Mouse (Mus musculus) hindbrain, embryonic 12.5 days (tissue): ENCODE results near the gene Xylt1. TPM values are rescaled to one million over a fixed set of nuclear protein-coding genes. Genes with fewer than 3 reads are reported as not detected.

Experiments
- ATAC-seq: fragments of 200-750 bp; cut with Nextera tagmentation; 2 replicates; pipeline ENCODE4 v1.8.0; 2017; ENCODE audit warnings: moderate TSS enrichment; ENCODE audit not compliant: low FRiP score
- H3K27ac ChIP-seq: fragments of 300-500 bp; sonication (generic); 2 replicates; pipeline ENCODE4 v1.5.1; 2016; ENCODE audit warnings: mild to moderate bottlenecking
- H3K27me3 ChIP-seq: fragments of 300-500 bp; sonication (generic); 2 replicates; pipeline ENCODE4 v1.6.1; 2016; ENCODE audit warnings: mild to moderate bottlenecking
- H3K36me3 ChIP-seq: fragments of 300-500 bp; sonication (generic); 2 replicates; pipeline ENCODE4 v1.6.1; 2016; ENCODE audit warnings: mild to moderate bottlenecking
- H3K4me1 ChIP-seq: fragments of 300-500 bp; sonication (generic); 2 replicates; pipeline ENCODE4 v1.6.1; 2016
- H3K4me2 ChIP-seq: fragments of 300-500 bp; sonication (generic); replicated peaks from 2 replicates; pipeline ENCODE4 v1.6.1; 2016; ENCODE audit warnings: mild to moderate bottlenecking
- H3K4me3 ChIP-seq: fragments of 300-500 bp; sonication (generic); 2 replicates; pipeline ENCODE4 v1.5.1; 2016; ENCODE audit warnings: mild to moderate bottlenecking
- H3K9ac ChIP-seq: fragments of 300-500 bp; sonication (generic); 2 replicates; pipeline ENCODE4 v1.6.1; 2016; ENCODE audit warnings: mild to moderate bottlenecking, moderate library complexity
- H3K9me3 ChIP-seq: fragments of 300-500 bp; sonication (generic); replicated peaks from 2 replicates; pipeline ENCODE4 v1.6.1; 2016; ENCODE audit warnings: mild to moderate bottlenecking
- WGBS: fragments of 180-500 bp; shearing (Covaris S2); methylation state at CpG from one replicate; pipeline ENCODE4 v1.1.7; 2016; 5-methylcytosine and 5-hydroxymethylcytosine counted together
- polyA plus RNA-seq: library from polyadenylated mRNA; unstranded; fragments of >200 nt; fragmentation: Nextera tagmentation; extraction: Ambion mirVana; gene quantifications from 2 replicates; pipeline ENCODE4 v1.2.1, GENCODE M21; 2016

Gene Xylt1
- polyA plus RNA-seq, 1 experiment from 2014 or later: 2.4 TPM

DNA sequence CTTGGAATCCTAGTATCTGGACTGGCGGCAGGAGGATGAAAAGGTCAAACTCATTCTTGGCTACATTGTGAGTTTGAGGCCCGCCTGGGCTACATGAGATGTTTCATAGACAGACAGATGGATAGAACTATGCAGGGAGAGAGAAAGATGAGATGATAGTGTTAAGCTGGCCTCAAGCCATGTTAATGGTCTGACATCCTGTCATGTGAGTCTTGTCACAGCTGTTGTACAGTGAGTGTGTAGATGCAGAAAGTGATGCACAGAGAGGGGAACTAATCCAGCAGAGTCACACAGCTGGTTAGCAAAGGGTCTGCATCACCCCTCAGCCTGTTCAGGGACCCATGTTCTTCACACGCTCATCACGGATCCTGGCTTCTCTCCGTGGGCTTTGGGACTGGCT is 19.2 kb downstream of the Xylt1 start:
- WGBS: 91% methylated on average over 5 of the region's 5 CpGs
- ATAC-seq: no peak
- Histone ChIP-seq H3K9ac (no peak overlapping the region), H3K4me3 (no peak overlapping the region), H3K4me2 (no peak overlapping the region), H3K36me3 (no peaks in the 10 kb centered on the region), H3K27me3 (no peaks in the 10 kb centered on the region), H3K27ac (no peak overlapping the region), H3K4me1 (peaks cover 15% of the 10 kb centered on the region; the same call in 1 of the 2 replicates), H3K9me3 (no peaks in the 10 kb centered on the region)

GRCm38 (mm10) chr7:117401581-117401980 is 20.8 kb downstream of the Xylt1 start:
- H3K4me2 ChIP-seq: no peak overlapping the region
- no peak for ATAC-seq
- 77% methylated on average over 4 of the region's 4 CpGs for WGBS

DNA sequence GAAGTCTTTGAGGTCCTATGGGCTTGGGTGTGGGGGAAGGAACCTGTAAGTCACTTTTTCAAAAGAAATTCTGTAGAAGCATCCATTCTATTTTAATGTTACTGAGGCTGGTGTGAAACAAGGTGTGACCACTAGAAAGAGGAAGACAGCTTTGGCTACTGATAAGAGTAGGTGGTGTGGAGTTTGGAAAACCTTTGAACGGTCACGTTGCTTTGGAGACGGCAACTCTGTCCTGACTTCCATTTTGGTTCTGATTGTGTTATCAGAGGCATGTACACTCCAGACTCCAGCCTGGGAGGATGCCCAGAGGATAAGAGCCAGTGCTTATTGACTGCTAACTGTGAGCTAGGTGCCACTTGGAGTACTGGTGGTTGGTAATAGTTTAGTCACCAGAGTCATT is 25.6 kb downstream of the Xylt1 start:
- H3K9me3 ChIP-seq: no peaks in the 10 kb centered on the region
- H3K4me2 ChIP-seq: no peak overlapping the region
- H3K4me3 ChIP-seq: no peak overlapping the region
- ATAC-seq: no peak
- H3K27ac ChIP-seq: no peak overlapping the region
- no peak overlapping the region for H3K9ac ChIP-seq
- 85% methylated on average over 3 of the region's 3 CpGs for WGBS
- H3K27me3 ChIP-seq: no peaks in the 10 kb centered on the region
- peaks cover 7% of the 10 kb centered on the region; the same call in 1 of the 2 replicates for H3K4me1 ChIP-seq
- H3K36me3 ChIP-seq: no peaks in the 10 kb centered on the region

More at GRCm38 (mm10) chr7:117401581-117401980, 20.8 kb downstream of the Xylt1 start:
- Histone ChIP-seq H3K27ac (no peak overlapping the region), H3K9me3 (no peaks in the 10 kb centered on the region), H3K4me1 (peaks cover 12% of the 10 kb centered on the region; the same call in 1 of the 2 replicates), H3K9ac (no peak overlapping the region), H3K27me3 (no peaks in the 10 kb centered on the region), H3K36me3 (no peaks in the 10 kb centered on the region), H3K4me3 (no peak overlapping the region)

DNA sequence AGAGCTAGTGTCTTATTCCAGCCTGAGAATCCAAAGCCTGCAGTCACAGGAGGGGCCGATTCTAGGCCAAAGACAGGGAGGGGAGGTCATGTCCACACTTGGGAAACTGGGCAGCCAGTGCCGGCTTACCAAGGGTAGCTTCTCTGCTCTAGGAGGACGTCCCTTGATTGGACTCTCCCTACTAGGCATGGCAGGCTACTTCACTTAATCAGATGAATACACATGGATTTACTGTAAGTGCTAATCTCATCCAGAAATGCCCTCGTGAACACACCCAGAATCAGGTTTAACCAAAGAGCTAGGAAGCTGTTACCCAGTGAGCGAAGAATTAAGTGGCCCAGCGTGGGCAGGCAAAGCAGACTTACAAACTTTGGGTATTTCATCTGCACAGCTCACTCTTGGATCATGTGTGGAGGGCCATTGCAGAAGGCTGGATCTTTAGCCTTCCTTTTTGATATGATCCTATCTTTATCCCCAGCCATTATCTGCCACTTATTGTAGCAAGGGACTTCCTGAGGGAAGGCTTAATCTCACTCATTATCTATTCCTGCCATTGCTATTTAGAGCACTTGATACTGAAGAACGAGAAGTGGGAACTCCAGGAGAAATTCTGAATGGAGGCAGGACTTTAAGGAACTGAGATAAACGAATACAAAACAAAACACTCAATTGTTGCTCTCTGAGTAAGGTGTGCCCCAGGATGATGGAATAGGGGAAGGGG is 28.6 kb downstream of the Xylt1 start:
- no peak for ATAC-seq
- Histone ChIP-seq H3K27ac (no peak overlapping the region), H3K4me3 (no peak overlapping the region), H3K4me1 (no peaks in the 10 kb centered on the region), H3K36me3 (no peaks in the 10 kb centered on the region), H3K4me2 (no peak overlapping the region), H3K9me3 (no peaks in the 10 kb centered on the region), H3K9ac (no peak overlapping the region), H3K27me3 (no peaks in the 10 kb centered on the region)
- 89% methylated on average over 8 of the region's 8 CpGs for whole genome bisulfite sequencing

DNA sequence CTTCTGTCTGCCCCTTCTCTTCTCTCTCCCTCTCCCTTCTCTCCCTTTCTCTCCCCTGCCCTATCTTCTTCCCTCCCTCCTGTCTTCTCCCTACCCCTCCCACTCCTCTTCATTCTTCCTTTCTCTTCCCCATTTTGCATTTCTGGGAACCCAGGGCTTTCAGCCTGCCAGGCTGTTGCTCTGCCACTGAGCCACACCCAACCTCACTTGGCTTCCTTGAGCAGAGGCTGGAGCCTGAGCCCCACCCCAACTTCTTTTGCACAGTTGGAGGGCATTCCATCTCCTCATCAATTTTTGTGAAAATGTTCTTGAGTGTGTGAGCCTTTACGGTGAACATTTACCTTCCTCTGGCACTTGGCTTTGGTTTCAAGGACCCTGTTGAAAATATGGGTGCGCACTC is 31.1 kb downstream of the Xylt1 start:
- H3K4me2 ChIP-seq: no peak overlapping the region
- no peak overlapping the region for H3K9ac ChIP-seq
- H3K27me3 ChIP-seq: no peaks in the 10 kb centered on the region
- ATAC-seq: no peak
- H3K27ac ChIP-seq: no peak overlapping the region
- 93% methylated on average over 2 of the region's 2 CpGs for WGBS
- no peaks in the 10 kb centered on the region for H3K36me3 ChIP-seq
- H3K4me3 ChIP-seq: no peak overlapping the region
- no peaks in the 10 kb centered on the region for H3K9me3 ChIP-seq
- H3K4me1 ChIP-seq: no peaks in the 10 kb centered on the region

DNA sequence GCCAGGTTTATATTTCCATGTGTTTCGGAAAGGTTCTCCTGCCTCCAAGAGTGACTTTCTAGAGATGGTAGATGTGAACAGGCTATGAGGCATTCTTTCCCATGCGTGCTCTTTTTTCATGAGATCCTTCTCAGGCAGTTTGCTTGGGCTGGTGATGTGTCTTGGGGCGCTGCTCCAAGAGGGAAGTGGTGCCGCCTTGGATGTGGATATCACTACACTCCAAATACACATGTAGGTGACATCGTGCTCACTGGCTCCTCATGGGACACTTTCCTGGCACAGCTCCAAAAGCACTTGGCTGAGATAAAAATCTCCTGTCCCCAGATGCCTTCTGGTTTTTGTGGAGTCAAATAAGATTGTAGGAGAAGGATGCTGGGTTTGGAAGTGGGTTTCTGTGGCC is 31.6 kb downstream of the Xylt1 start:
- H3K27ac ChIP-seq: no peak overlapping the region
- H3K36me3 ChIP-seq: no peaks in the 10 kb centered on the region
- no peak overlapping the region for H3K4me3 ChIP-seq
- H3K9me3 ChIP-seq: no peaks in the 10 kb centered on the region
- no peak for ATAC-seq
- no peaks in the 10 kb centered on the region for H3K27me3 ChIP-seq
- WGBS: 86% methylated on average over 5 of the region's 5 CpGs
- H3K9ac ChIP-seq: no peak overlapping the region
- H3K4me2 ChIP-seq: no peak overlapping the region
- no peaks in the 10 kb centered on the region for H3K4me1 ChIP-seq

GRCm38 (mm10) chr7:117414341-117415008 is 33.7 kb downstream of the Xylt1 start:
- Histone ChIP-seq H3K4me2 (no peak overlapping the region), H3K36me3 (no peaks in the 10 kb centered on the region), H3K4me1 (peaks cover 6% of the 10 kb centered on the region; the same call in 1 of the 2 replicates), H3K9me3 (no peaks in the 10 kb centered on the region), H3K27me3 (no peaks in the 10 kb centered on the region), H3K4me3 (no peak overlapping the region), H3K9ac (no peak overlapping the region), H3K27ac (no peak overlapping the region)
- 77% methylated on average over 12 of the region's 12 CpGs for WGBS
- ATAC-seq: no peak

GRCm38 (mm10) chr7:117415009-117415363 is 34.2 kb downstream of the Xylt1 start:
- 88% methylated on average over 8 of the region's 8 CpGs for WGBS
- Histone ChIP-seq H3K4me1 (peaks cover 6% of the 10 kb centered on the region; the same call in 1 of the 2 replicates), H3K27me3 (no peaks in the 10 kb centered on the region), H3K9me3 (no peaks in the 10 kb centered on the region), H3K4me3 (no peak overlapping the region), H3K4me2 (no peak overlapping the region), H3K27ac (no peak overlapping the region), H3K36me3 (no peaks in the 10 kb centered on the region), H3K9ac (no peak overlapping the region)
- no peak for ATAC-seq

GRCm38 (mm10) chr7:117419041-117419440 is 38.3 kb downstream of the Xylt1 start:
- H3K4me1 ChIP-seq: peaks cover 20% of the 10 kb centered on the region
- ATAC-seq: 0 out of 2 replicates have a peak, but pooled peaks have one; percentile 51
- H3K27ac ChIP-seq: no peak overlapping the region

DNA sequence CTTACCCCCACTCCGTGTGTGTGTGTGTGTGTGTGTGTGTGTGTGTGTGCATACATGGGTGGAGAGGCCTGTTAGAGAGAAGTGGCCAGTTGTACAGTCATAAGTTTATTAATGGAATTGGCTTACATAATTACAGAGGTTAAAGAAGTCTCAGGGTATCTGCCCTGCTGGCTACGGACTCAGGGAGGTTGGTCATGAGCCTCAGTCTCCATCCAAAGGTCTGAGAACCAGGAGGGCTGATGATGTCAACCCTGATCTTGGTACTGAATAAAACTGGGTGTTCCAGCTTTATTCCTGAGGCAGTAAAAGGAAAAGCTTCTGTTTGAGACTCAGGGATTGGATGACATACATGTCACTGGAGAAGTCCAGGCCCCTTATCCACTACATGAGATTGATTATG is 39.1 kb downstream of the Xylt1 start:
- H3K36me3 ChIP-seq: no peaks in the 10 kb centered on the region
- H3K27me3 ChIP-seq: no peaks in the 10 kb centered on the region
- H3K4me1 ChIP-seq: peaks cover 22% of the 10 kb centered on the region
- H3K27ac ChIP-seq: no peak overlapping the region
- no peak for ATAC-seq
- H3K4me2 ChIP-seq: no peak overlapping the region
- H3K9me3 ChIP-seq: no peaks in the 10 kb centered on the region
- no peak overlapping the region for H3K4me3 ChIP-seq
- no peak overlapping the region for H3K9ac ChIP-seq
- WGBS: 89% methylated on average over 2 of the region's 2 CpGs

More at GRCm38 (mm10) chr7:117419041-117419440, 38.3 kb downstream of the Xylt1 start:
- H3K4me3 ChIP-seq: no peak overlapping the region
- no peaks in the 10 kb centered on the region for H3K9me3 ChIP-seq
- H3K4me2 ChIP-seq: no peak overlapping the region
- no peaks in the 10 kb centered on the region for H3K36me3 ChIP-seq
- H3K27me3 ChIP-seq: no peaks in the 10 kb centered on the region
- no peak overlapping the region for H3K9ac ChIP-seq
- 51% methylated on average over 5 of the region's 5 CpGs for WGBS

DNA sequence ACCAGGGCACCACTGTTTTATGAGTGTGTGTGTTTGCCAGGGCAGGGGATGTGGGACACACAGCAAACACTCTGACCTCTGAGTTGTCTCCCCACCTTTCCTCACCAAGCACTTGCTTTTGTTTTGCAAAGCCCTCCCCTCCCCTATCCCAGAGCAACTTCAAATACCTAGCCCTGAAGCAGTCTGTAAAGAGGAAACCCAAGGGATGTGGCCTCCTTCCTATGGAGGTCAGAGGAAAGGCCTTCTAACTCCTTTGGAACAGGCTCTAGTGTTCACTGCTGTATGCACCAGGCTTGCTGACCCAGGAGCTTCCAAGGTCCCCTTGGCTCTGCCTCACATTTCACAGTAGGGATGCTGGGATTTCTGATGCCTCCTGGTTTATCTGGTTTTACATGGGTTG is 39.5 kb downstream of the Xylt1 start:
- Histone ChIP-seq H3K4me3 (no peak overlapping the region), H3K9me3 (no peaks in the 10 kb centered on the region), H3K27me3 (no peaks in the 10 kb centered on the region), H3K9ac (no peak overlapping the region), H3K27ac (no peak overlapping the region), H3K4me1 (peaks cover 22% of the 10 kb centered on the region), H3K4me2 (no peak overlapping the region), H3K36me3 (no peaks in the 10 kb centered on the region)
- ATAC-seq: no peak

GRCm38 (mm10) chr7:117420836-117421566 is 40.2 kb downstream of the Xylt1 start:
- H3K4me2 ChIP-seq: no peak overlapping the region
- H3K4me3 ChIP-seq: no peak overlapping the region
- no peak overlapping the region for H3K27ac ChIP-seq
- H3K9me3 ChIP-seq: no peaks in the 10 kb centered on the region
- no peak for ATAC-seq
- peaks cover 22% of the 10 kb centered on the region for H3K4me1 ChIP-seq
- no peaks in the 10 kb centered on the region for H3K27me3 ChIP-seq
- H3K36me3 ChIP-seq: no peaks in the 10 kb centered on the region
- no peak overlapping the region for H3K9ac ChIP-seq
- 57% methylated on average over 11 of the region's 11 CpGs for WGBS
